Mouse (Mus musculus) hindlimb bud, embryonic 11.5 days (tissue): ENCODE results near the gene Cstf1.

Experiments
- DNase-seq: peaks from one replicate; pipeline ENCODE4 v3.0.0-alpha.2; 2012; ENCODE audit warnings: low read depth, low spot score; ENCODE audit errors: extremely low spot score

Cstf1 gene

DNA sequence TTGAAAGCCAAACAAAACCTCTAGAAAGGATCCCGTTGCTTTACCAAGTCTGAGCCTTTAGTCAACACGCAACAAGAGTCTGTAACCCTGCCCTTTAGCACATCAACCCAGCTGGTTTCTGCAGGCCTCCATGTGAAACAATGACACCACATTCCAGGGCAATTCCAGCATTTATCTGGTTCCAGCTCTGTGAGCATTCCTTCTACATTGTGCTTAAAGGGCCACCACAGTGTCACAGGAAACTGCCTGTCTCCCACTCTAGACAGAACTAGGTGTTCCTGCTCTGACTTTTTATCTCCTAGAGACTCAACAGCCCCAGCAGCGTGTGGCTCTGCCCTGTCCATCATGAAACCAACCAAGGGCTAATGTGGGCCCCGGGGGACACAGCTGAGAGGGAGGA is 42.8 kb downstream of the Cstf1 start:
- no peak for DNase-seq

GRCm38 (mm10) chr2:172413894-172414293 is 43.4 kb downstream of the Cstf1 start:
- DNase-seq, result no peak

DNA sequence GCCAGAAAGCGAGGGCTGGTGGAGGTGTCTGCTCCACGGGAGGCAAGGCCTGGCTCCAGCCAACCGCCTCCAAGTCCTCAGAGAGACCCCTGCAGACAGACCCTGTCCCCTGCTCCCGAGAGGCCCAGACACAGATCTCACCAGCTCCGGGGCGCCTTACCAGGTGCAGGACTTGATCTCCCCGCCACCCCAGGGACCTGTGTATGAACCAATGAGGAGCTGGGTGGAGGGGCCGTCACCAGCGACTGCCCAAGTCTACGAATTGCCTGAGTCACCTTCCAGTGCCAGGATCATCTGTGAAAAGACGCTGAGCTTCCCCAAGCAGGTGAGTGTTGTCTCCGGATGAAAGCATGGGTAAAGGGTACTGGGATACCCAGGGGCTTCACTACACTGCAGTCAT is 45.7 kb downstream of the Cstf1 start:
- no peak for DNase-seq

- DNase-seq, result no peak
Measured at GRCm38 (mm10) chr2:172416876-172417275, 46.4 kb downstream of the Cstf1 start.

- no peak for DNase-seq
Measured at GRCm38 (mm10) chr2:172418208-172418607, 47.7 kb downstream of the Cstf1 start.

DNA sequence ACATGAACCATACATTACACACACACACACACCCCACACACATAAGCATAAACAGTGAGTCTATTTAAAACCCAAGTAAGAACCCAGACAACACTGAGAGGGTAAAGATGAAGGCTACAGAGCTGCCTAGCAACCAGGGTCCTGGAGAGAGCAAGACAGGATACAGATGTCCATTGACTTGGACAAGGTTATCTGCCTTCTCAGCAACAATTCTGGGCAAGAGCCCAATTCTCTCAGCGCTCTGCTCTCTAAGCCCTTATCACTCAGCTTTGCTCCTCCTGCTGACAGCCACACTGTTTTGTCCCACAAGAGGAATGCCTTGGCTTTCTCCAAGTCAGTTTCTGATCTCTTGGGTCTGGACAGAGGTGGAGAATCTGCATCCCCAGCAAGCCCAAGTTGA is 60.1 kb downstream of the Cstf1 start:
- no peak for DNase-seq
